Mouse (Mus musculus) yolk sac, embryonic 10.5 days (tissue): ENCODE data around the gene Me3.

Experiments
- DNase-seq: peaks from one replicate; pipeline ENCODE4 v3.0.0-alpha.2; 2017; ENCODE audit warnings: low spot score

Me3 gene

GRCm38 (mm10) chr7:89666361-89666760, 34.2 kb downstream of the Me3 start:
- no peak for DNase-seq

GRCm38 (mm10) chr7:89667570-89667969, 35.4 kb downstream of the Me3 start:
- no peak for DNase-seq

- DNase-seq = no peak
Observed at GRCm38 (mm10) chr7:89669461-89669860, 37.3 kb downstream of the Me3 start.

- no peak for DNase-seq
Observed at GRCm38 (mm10) chr7:89671104-89671831, 39.1 kb downstream of the Me3 start.

GRCm38 (mm10) chr7:89676176-89676575, 44.0 kb downstream of the Me3 start:
- no peak for DNase-seq

GRCm38 (mm10) chr7:89677850-89678249, 45.7 kb downstream of the Me3 start:
- no peak for DNase-seq

- DNase-seq = no peak
Observed at GRCm38 (mm10) chr7:89678719-89679118, 46.5 kb downstream of the Me3 start.

- DNase-seq = no peak
Observed at GRCm38 (mm10) chr7:89679139-89679538, 46.9 kb downstream of the Me3 start.

GRCm38 (mm10) chr7:89679621-89680140, 47.5 kb downstream of the Me3 start:
- no peak for DNase-seq

GRCm38 (mm10) chr7:89680891-89681290, 48.7 kb downstream of the Me3 start:
- DNase-seq = no peak

GRCm38 (mm10) chr7:89681666-89682470, 49.7 kb downstream of the Me3 start:
- DNase-seq = no peak

- DNase-seq = no peak
Observed at GRCm38 (mm10) chr7:89698186-89698585, 66.0 kb downstream of the Me3 start.

- no peak for DNase-seq
Observed at GRCm38 (mm10) chr7:89699668-89700350, 67.6 kb downstream of the Me3 start.

- no peak for DNase-seq
Observed at GRCm38 (mm10) chr7:89700511-89700910, 68.3 kb downstream of the Me3 start.

GRCm38 (mm10) chr7:89710776-89711175, 78.6 kb downstream of the Me3 start:
- DNase-seq = no peak

GRCm38 (mm10) chr7:89713059-89713458, 80.9 kb downstream of the Me3 start:
- no peak for DNase-seq

GRCm38 (mm10) chr7:89716226-89716625, 84.0 kb downstream of the Me3 start:
- DNase-seq = no peak

- peak; percentile 76 for DNase-seq
Observed at GRCm38 (mm10) chr7:89717521-89717920, 85.3 kb downstream of the Me3 start.

- DNase-seq = no peak
Observed at GRCm38 (mm10) chr7:89718264-89718663, 86.1 kb downstream of the Me3 start.

GRCm38 (mm10) chr7:89720256-89720655, 88.1 kb downstream of the Me3 start:
- DNase-seq = no peak

GRCm38 (mm10) chr7:89726712-89727111, 94.5 kb downstream of the Me3 start:
- no peak for DNase-seq

- DNase-seq = no peak
Observed at GRCm38 (mm10) chr7:89727615-89728014, 95.4 kb downstream of the Me3 start.

- DNase-seq = no peak
Observed at GRCm38 (mm10) chr7:89728393-89728792, 96.2 kb downstream of the Me3 start.
